Mouse (Mus musculus): Measurements from ENCODE around the gene Hnf4a. TPM values are rescaled to one million over a fixed set of nuclear protein-coding genes. Genes with fewer than 3 reads are reported as not detected.

Gene Hnf4a
- polyA plus RNA-seq, 1 experiment, result not detected

DNA sequence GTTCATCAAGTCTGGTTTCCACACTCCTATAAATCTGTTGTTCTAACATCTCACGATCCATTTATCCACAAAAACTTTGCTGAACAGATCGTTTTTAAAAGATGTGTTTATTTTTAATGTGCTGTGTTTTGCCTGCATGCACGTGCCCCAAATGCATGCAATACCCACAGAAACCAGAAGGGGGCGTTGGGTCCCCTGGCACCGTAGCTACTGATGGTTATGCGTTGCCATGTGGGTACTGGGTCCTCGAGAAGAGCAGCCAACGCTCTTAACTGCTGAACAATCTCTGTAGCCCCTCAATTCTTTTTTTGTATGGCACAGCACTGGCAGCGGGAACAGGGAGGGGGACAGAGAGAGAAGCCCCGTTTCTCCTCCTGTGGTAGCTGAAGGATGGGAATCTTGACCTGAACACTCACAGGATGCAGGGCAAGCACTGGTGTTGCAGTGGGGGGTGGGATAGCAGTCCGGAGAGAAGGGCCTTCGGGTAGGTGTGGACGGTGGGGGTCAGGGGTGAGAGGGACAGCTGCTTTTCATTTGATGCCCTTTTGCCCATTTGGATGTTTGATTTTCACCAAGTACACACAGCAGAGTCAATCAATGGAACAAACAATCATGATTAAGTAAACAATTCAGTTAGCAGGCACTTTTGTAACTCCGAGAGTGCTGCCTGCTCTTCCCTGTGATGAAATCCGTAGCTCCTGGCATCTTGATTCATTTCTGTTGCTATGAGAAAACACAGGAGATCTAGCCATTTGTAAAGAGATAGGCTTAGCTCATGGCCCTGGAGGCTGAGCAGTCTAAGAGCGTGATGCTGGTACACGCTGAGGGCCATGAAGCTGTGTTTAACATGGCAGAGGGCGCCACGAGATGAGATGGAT is 80.0 kb downstream of the Hnf4a start:
- no peak overlapping the region for H3K4me3 ChIP-seq (ENCODE audit: insufficient read depth, low read length)
- H3K27ac ChIP-seq (ENCODE audit: insufficient read depth, low read length), result no peak overlapping the region
- TF ChIP-seq CTCF (IDR thresholded peaks at IDR 0.05; ENCODE audit: borderline replicate concordance, insufficient read depth, low read length), result peak; percentile 43; the same call in 1 of the 2 replicates
- no peak for TF ChIP-seq POLR2A (IDR thresholded peaks at IDR 0.05; ENCODE audit: low read depth, low read length)
- H3K4me1 ChIP-seq (ENCODE audit: control insufficient read depth, insufficient read depth, low read length), result no peaks in the 10 kb centered on the region

DNA sequence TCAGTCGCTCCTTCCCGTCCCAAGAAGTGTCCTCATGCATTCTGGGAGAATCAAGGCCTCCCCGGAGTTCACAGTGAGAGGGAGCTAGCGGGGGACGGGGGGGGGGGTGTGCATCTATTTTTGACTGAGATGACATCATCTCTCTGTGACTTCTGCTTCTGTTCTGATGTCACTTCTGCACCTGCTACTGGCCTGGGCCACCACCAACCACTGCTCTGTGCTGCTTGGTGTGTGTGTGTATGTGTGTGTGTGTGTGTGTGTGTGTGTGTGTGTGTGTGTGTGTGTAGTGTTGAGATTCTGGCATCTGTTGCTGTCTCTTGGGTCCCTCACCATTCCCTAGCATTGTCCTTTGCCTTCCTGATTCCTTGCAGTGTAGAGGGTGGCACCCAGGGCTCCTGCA is 80.9 kb downstream of the Hnf4a start:
- TF ChIP-seq CTCF (IDR thresholded peaks at IDR 0.05; ENCODE audit: borderline replicate concordance, insufficient read depth, low read length) (no peak), POLR2A (IDR thresholded peaks at IDR 0.05; ENCODE audit: low read depth, low read length) (no peak)
- H3K4me3 ChIP-seq (ENCODE audit: insufficient read depth, low read length), result no peak overlapping the region
- no peaks in the 10 kb centered on the region for H3K4me1 ChIP-seq (ENCODE audit: control insufficient read depth, insufficient read depth, low read length)
- no peak overlapping the region for H3K27ac ChIP-seq (ENCODE audit: insufficient read depth, low read length)

DNA sequence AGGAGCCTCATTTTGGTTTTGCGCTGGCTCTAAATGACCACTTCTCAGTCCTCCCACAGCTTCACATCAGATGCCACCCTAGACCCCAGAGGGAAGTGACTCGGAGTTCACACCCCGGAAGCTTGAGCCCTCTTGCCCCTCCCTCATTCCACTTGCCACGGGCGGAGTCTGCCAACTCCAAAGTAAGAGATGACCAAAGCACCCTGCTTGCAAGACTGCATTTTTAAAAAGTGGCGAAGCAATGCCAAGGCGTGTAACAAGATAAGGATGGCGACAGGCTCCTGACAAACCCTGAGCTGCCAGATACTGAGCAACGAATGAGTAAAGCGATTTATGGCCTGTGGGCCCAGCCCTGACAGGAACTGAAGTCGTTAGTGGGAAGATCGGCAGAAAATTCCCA is 83.6 kb downstream of the Hnf4a start:
- TF ChIP-seq POLR2A (IDR thresholded peaks at IDR 0.05; ENCODE audit: low read depth, low read length) (no peak), CTCF (IDR thresholded peaks at IDR 0.05; ENCODE audit: borderline replicate concordance, insufficient read depth, low read length) (no peak)
- no peak overlapping the region for H3K4me3 ChIP-seq (ENCODE audit: insufficient read depth, low read length)
- no peaks in the 10 kb centered on the region for H3K4me1 ChIP-seq (ENCODE audit: control insufficient read depth, insufficient read depth, low read length)

DNA sequence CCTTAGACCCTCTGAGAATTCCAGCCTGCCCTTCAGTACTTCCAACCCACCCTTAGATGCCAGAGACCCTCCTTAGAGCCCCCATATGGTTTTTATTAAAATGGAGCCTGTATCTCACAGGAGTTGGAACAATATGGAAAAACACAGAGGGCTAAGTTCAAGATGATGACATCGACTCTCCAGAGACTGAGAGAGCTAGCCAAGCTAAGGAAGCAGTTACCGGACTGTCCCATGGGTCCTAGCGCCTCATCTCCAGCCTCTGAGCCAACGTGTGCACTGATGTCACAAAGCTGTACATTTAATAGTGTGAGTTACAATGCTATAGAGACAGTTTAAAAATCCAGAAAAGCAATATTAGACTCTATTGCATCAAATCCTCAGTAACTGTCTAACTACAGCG is 84.4 kb downstream of the Hnf4a start:
- H3K4me1 ChIP-seq (ENCODE audit: control insufficient read depth, insufficient read depth, low read length), result 0 out of 2 replicates have a peak, but pooled peaks cover 3% of the 10 kb centered on the region
- H3K4me3 ChIP-seq (ENCODE audit: insufficient read depth, low read length), result no peak overlapping the region
- H3K27ac ChIP-seq (ENCODE audit: insufficient read depth, low read length), result no peak overlapping the region
- TF ChIP-seq CTCF (IDR thresholded peaks at IDR 0.05; ENCODE audit: borderline replicate concordance, insufficient read depth, low read length) (no peak), POLR2A (IDR thresholded peaks at IDR 0.05; ENCODE audit: low read depth, low read length) (no peak)

More for the DNA sequence above, 83.6 kb downstream of the Hnf4a start:
- H3K27ac ChIP-seq (ENCODE audit: insufficient read depth, low read length), result no peak overlapping the region

DNA sequence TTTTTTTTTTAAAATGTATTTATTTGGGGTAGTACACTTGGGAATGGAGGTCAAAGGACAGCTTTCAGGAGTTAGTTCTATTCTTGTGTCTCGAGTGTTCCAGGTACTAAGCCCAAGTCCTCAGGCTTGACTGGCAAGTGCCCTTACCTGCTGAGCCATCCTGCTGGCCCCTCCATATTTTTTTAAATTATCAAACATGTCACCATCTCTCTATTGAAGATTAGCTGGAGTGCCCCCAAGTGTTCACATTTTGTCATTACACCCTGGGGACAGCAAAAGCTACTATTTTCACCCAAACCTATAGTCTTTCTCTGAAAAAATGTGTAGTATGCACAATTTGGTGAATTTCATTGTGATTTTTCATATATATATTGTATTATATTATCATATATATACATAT is 85.5 kb downstream of the Hnf4a start:
- Histone ChIP-seq H3K4me1 (ENCODE audit: control insufficient read depth, insufficient read depth, low read length) (0 out of 2 replicates have a peak, but pooled peaks cover 3% of the 10 kb centered on the region), H3K27ac (ENCODE audit: insufficient read depth, low read length) (no peak overlapping the region), H3K4me3 (ENCODE audit: insufficient read depth, low read length) (no peak overlapping the region)
- TF ChIP-seq POLR2A (IDR thresholded peaks at IDR 0.05; ENCODE audit: low read depth, low read length) (no peak), CTCF (IDR thresholded peaks at IDR 0.05; ENCODE audit: borderline replicate concordance, insufficient read depth, low read length) (no peak)

DNA sequence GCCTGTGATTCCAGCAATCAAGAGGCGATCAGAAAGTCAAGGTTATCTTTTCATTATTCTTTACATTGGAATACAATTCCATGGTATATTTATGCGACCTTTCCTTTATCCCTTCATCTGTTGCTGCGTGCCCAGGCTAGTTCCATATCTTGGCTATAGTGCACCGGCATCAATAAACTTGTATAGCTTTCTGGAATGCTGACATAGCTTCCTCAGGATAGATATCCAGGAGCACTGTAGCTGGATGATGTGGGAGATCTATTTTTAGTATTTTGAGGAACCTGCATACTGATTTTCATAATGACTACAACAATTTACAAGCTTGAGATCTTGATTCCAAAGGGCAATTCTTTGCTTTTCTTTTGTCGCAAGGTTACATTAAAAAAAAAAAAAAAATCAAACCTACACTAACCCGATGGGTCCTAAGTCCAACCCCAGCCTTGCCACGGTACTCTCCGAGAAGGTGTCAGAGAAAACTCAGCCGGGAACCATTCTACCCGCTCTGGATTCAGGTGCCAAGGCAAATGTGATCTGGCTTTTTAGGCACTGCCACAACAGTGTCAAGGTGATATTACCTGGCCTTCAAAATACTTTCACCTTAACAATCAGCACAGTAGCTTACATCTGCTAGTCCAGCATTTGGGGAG is 87.2 kb downstream of the Hnf4a start:
- H3K4me3 ChIP-seq (ENCODE audit: insufficient read depth, low read length), result no peak overlapping the region
- no peak for TF ChIP-seq POLR2A (IDR thresholded peaks at IDR 0.05; ENCODE audit: low read depth, low read length)
- TF ChIP-seq CTCF (IDR thresholded peaks at IDR 0.05; ENCODE audit: borderline replicate concordance, insufficient read depth, low read length), result no peak
- no peak overlapping the region for H3K27ac ChIP-seq (ENCODE audit: insufficient read depth, low read length)
- 0 out of 2 replicates have a peak, but pooled peaks cover 3% of the 10 kb centered on the region for H3K4me1 ChIP-seq (ENCODE audit: control insufficient read depth, insufficient read depth, low read length)

DNA sequence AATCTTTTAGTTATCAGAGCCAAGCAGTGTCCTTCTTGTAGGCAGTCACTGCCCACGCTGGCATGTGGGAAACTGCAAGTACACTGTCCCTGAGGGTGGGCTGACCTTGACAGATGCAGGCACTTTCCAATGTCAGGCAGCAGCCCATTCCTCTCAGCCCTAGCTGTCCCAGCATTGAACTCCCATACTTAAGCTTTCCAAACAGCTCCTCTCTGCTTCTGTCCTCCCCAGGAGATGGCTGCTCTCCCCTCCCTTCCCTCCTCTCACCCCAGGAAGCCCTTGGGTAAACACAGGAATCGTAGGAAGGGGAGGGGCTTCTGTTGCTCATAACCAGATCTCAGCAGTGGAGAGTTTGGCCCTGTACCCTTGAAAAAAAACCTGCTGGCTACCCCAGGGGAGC is 88.5 kb downstream of the Hnf4a start:
- no peak for TF ChIP-seq POLR2A (IDR thresholded peaks at IDR 0.05; ENCODE audit: low read depth, low read length)
- no peak for TF ChIP-seq CTCF (IDR thresholded peaks at IDR 0.05; ENCODE audit: borderline replicate concordance, insufficient read depth, low read length)
- Histone ChIP-seq H3K4me3 (ENCODE audit: insufficient read depth, low read length) (no peak overlapping the region), H3K27ac (ENCODE audit: insufficient read depth, low read length) (no peak overlapping the region), H3K4me1 (ENCODE audit: control insufficient read depth, insufficient read depth, low read length) (0 out of 2 replicates have a peak, but pooled peaks cover 3% of the 10 kb centered on the region)

DNA sequence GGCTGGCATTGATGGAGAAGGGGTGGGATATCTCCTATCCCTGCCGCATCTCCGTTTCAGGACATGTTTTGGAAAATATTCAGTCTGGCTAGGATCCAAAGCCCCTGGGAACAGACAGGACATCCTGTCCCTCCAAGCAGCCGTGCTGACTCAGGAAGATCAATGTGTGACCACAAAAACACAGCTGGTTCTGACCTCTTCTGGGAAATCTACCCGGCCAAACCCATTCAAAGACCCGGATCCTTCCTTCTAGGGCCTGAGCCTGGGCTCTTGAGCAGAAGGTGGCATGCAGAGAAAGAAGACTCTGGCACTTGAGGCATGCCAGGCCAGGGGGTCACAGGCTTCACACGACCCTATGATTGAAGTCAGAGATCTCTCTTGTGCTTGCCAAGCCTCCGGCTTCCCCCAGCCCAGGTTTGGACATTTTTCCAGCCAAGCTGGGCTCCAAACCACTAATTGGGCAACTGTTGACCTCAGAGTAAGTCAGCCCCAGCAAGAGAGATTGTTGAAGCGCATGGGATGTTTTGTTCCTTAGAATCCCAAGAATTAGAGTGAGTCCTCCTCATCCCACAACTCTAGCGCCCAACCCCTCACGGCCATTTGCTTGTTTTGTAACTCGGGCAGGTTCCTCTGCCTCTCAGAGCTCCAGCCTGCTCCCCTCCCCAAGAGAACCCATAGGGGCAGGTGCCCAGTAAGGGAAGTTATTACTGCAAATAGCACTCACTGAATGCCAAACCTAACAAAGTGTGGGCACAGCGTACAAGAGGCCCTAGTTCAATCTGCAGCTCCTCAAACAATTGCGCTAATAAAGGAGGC is 89.7 kb downstream of the Hnf4a start:
- TF ChIP-seq POLR2A (IDR thresholded peaks at IDR 0.05; ENCODE audit: low read depth, low read length) (no peak), CTCF (IDR thresholded peaks at IDR 0.05; ENCODE audit: borderline replicate concordance, insufficient read depth, low read length) (no peak)
- Histone ChIP-seq H3K4me1 (ENCODE audit: control insufficient read depth, insufficient read depth, low read length) (0 out of 2 replicates have a peak, but pooled peaks cover 3% of the 10 kb centered on the region), H3K27ac (ENCODE audit: insufficient read depth, low read length) (no peak overlapping the region), H3K4me3 (ENCODE audit: insufficient read depth, low read length) (no peak overlapping the region)

DNA sequence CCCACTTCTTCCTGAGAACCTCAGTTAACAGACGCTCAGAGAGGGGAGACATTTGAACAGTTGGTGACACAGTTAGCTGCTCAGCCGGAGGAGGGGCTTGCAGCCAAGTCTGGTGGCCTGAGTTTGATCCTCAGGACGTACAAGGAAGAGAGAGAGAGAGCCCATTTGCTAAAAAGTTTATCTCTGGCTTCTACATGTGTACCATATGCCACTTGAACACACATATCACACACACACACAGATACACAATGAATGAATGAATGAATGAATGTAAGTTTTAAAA is 90.2 kb downstream of the Hnf4a start:
- H3K4me1 ChIP-seq (ENCODE audit: control insufficient read depth, insufficient read depth, low read length), result 0 out of 2 replicates have a peak, but pooled peaks cover 3% of the 10 kb centered on the region
- H3K4me3 ChIP-seq (ENCODE audit: insufficient read depth, low read length), result no peak overlapping the region
- no peak overlapping the region for H3K27ac ChIP-seq (ENCODE audit: insufficient read depth, low read length)
- TF ChIP-seq CTCF (IDR thresholded peaks at IDR 0.05; ENCODE audit: borderline replicate concordance, insufficient read depth, low read length) (no peak), POLR2A (IDR thresholded peaks at IDR 0.05; ENCODE audit: low read depth, low read length) (no peak)
